Mouse (Mus musculus): ENCODE results near the gene Gm8297.
"Not testable (repeated sequence)": the region's sequence is repeated elsewhere in the genome, so short reads cannot be mapped to it uniquely, and the experiment has no call there.

Gm8297 gene

DNA sequence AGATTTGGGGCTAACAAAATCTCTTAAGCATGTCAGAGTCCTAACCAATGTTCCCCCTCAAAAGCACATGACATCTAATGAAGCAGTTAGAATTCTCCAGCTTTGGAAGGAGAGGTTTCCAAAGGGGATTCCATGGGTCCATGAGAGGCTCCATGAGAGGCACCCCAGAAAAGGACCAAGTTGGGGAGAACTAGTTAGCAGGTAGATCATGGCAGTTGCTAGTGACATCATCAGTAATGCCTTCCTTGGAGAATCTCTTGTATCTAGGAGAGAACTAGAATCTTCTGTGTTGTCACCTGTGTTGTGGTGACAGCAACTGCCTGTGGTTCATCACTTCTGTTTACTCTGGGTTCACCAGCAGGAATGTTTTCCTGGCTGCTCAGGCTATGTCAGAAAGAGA is at the start of gene Gm8297:
TSS of gene Gm8297 (plus strand) at position 301 of the 400 bp plus-strand sequence.
- not testable (repeated sequence) for DNase-seq

DNA sequence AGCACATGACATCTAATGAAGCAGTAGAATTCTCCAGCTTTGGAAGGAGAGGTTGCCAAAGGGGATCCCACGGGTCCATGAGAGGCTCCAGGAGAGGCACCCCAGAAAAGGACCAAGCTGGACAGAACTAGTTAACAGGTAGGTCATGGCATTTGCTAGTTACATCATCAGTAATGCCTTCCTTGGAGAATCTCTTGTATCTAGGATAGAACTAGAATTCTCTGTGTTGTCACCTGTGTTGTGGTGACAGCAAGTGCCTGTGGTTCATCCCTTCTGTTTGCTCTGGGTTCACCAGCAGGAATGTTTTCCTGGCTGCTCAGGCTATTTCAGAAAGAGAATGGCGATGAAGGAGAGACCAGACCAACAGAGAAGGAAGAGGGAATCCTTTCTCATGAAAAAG is 31.9 kb downstream of the Gm8297 start, which contains the start of gene Gm3298:
TSS of gene Gm3298 (plus strand) at position 301 of the 400 bp plus-strand sequence.
- DNase-seq, result not testable (repeated sequence)

Measured in kidney, adult 9 months (tissue).